Mouse (Mus musculus) intestine, postnatal 0 days (tissue): ENCODE results near the gene Npnt. TPM values are rescaled to one million over a fixed set of nuclear protein-coding genes. Genes with fewer than 3 reads are reported as not detected.

ENCODE experiments used
- ATAC-seq: fragments of 200-750 bp; cut with Nextera tagmentation; 2 replicates; pipeline ENCODE4 v1.8.0; 2017; ENCODE audit warnings: mild to moderate bottlenecking, moderate TSS enrichment, moderate library complexity
- H3K27ac ChIP-seq: fragments of 300-500 bp; sonication (generic); 2 replicates; pipeline ENCODE4 v1.5.1; 2014; ENCODE audit warnings: mild to moderate bottlenecking, low read depth, low read length, moderate library complexity
- H3K27me3 ChIP-seq: fragments of 300-500 bp; sonication (generic); replicated peaks from 2 replicates; pipeline ENCODE4 v1.6.1; 2014; ENCODE audit warnings: low read length, mixed read lengths; ENCODE audit not compliant: control insufficient read depth, insufficient read depth
- H3K36me3 ChIP-seq: fragments of 300-500 bp; sonication (generic); 2 replicates; pipeline ENCODE4 v1.6.1; 2014; ENCODE audit warnings: mild to moderate bottlenecking, moderate library complexity; ENCODE audit not compliant: control insufficient read depth, insufficient read depth
- H3K4me1 ChIP-seq: fragments of 300-500 bp; sonication (generic); replicated peaks from 2 replicates; pipeline ENCODE4 v1.6.1; 2014; ENCODE audit warnings: antibody characterized with exemption, low read length, mixed read lengths; ENCODE audit not compliant: control insufficient read depth, insufficient read depth
- H3K4me2 ChIP-seq: fragments of 300-500 bp; sonication (generic); replicated peaks from 2 replicates; pipeline ENCODE4 v1.6.1; 2014; ENCODE audit warnings: low read depth, mild to moderate bottlenecking, moderate library complexity
- H3K4me3 ChIP-seq: fragments of 300-500 bp; sonication (generic); 2 replicates; pipeline ENCODE4 v1.5.1; 2014; ENCODE audit warnings: low read depth, low read length
- H3K9ac ChIP-seq: fragments of 300-500 bp; sonication (generic); 2 replicates; pipeline ENCODE4 v1.6.1; 2014; ENCODE audit warnings: mild to moderate bottlenecking, low read depth, low read length
- H3K9me3 ChIP-seq: fragments of 300-500 bp; sonication (generic); 2 replicates; pipeline ENCODE4 v1.6.1; 2016; ENCODE audit warnings: mixed run types; ENCODE audit not compliant: control insufficient read depth
- CTCF ChIP-seq: sonication (generic); IDR thresholded peaks from 2 replicates; pipeline ENCODE4 v1.5.1; 2016; ENCODE audit warnings: low read depth, mild to moderate bottlenecking, control low read depth, antibody characterized with exemption, moderate library complexity
- WGBS: fragments of 180-500 bp; shearing (Covaris S2); extraction: QIAGEN DNeasy Blood & Tissue Kit; methylation state at CpG from one replicate; pipeline ENCODE4 v1.1.7; 2014; 5-methylcytosine and 5-hydroxymethylcytosine counted together
- polyA plus RNA-seq: library from polyadenylated mRNA; unstranded; fragments of >200 nt; fragmentation: Nextera tagmentation; extraction: Ambion mirVana; gene quantifications from 2 replicates; pipeline ENCODE4 v1.2.1, GENCODE M21; 2015

Npnt gene
- polyA plus RNA-seq, 1 experiment from 2014 or later = 38.7 TPM

DNA sequence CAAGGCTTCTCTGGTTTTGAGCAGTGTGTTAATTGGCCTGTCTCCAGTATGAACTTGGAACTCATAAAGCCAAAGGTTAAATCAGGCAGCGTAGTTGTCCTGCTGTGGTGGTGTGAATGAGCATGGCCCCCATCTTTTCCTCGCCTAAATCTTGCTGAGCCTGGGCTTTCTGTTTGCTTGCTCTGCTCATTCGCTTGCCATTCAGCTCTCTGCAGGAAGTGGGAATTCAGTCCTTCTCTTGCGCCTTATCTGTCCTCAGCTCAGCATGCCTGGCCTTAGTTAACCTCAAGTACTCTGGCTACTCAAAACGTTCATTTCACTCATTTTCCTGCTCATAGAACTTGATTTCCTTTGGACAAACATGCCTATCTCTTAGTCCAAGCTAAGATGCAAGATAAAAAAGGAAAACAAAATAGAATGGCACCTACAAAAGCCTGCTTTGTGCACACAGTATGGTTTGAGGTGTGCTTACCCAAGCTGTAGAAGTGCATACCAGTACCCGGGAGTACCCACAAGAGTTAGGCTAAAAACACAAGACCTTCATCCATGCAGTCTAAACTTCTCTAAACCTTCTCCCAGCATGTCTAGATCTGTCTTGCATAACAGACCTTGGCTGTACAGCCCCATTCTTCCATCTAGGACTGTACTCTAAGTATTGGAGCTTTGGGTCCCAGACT lies 114.8 kb downstream of the Npnt start:
- Histone ChIP-seq H3K4me2 (no peak overlapping the region), H3K4me1 (no peaks in the 10 kb centered on the region), H3K27ac (no peak overlapping the region), H3K9me3 (no peaks in the 10 kb centered on the region), H3K4me3 (no peak overlapping the region), H3K9ac (no peak overlapping the region), H3K36me3 (peaks cover 31% of the 10 kb centered on the region), H3K27me3 (no peaks in the 10 kb centered on the region)
- TF ChIP-seq CTCF = no peak
- no peak for ATAC-seq
- WGBS = 72% methylated on average over 6 of the region's 6 CpGs

Other genes with a start within 250 kb of the Npnt start
- 16.0 and 17.1 TPM in 2 replicates for gene Ints12, start 141.5 kb upstream of the Npnt start, polyA plus RNA-seq
- gene Gstcd, start 141.7 kb upstream of the Npnt start, polyA plus RNA-seq = 1.5 and 2.0 TPM in 2 replicates